Mouse (Mus musculus) stomach, postnatal 0 days (tissue): ENCODE results near the gene Tmem132d. TPM values are rescaled to one million over a fixed set of nuclear protein-coding genes. Genes with fewer than 3 reads are reported as not detected.
A peak's percentile ranks its signal among the peaks of the same experiment; 100 is the strongest.

Experiments used
- ATAC-seq: fragments of 200-750 bp; cut with Nextera tagmentation; 2 replicates; pipeline ENCODE4 v1.8.0; 2017; ENCODE audit not compliant: low FRiP score, low TSS enrichment
- DNase-seq: peaks from one replicate; pipeline ENCODE4 v3.0.0-alpha.2; 2016; ENCODE audit warnings: low spot score
- H3K27ac ChIP-seq: fragments of 300-500 bp; sonication (generic); replicated peaks from 2 replicates; pipeline ENCODE4 v1.5.1; 2014; ENCODE audit warnings: mild to moderate bottlenecking, control low read depth
- H3K27me3 ChIP-seq: fragments of 300-500 bp; sonication (generic); 2 replicates; pipeline ENCODE4 v1.6.1; 2014; ENCODE audit warnings: low read length; ENCODE audit not compliant: control insufficient read depth, insufficient read depth
- H3K36me3 ChIP-seq: fragments of 300-500 bp; sonication (generic); 2 replicates; pipeline ENCODE4 v1.6.1; 2014; ENCODE audit warnings: low read length, mixed read lengths; ENCODE audit not compliant: control insufficient read depth, insufficient read depth
- H3K4me1 ChIP-seq: fragments of 300-500 bp; sonication (generic); replicated peaks from 2 replicates; pipeline ENCODE4 v1.6.1; 2014; ENCODE audit warnings: antibody characterized with exemption; ENCODE audit not compliant: control insufficient read depth, insufficient read depth
- H3K4me2 ChIP-seq: fragments of 300-500 bp; sonication (generic); replicated peaks from 2 replicates; pipeline ENCODE4 v1.6.1; 2014; ENCODE audit warnings: low read depth, mild to moderate bottlenecking, control low read depth, moderate library complexity
- H3K4me3 ChIP-seq: fragments of 300-500 bp; sonication (generic); 2 replicates; pipeline ENCODE4 v1.5.1; 2014; ENCODE audit warnings: low read depth, low read length, control low read depth
- H3K9ac ChIP-seq: fragments of 300-500 bp; sonication (generic); 2 replicates; pipeline ENCODE4 v1.6.1; 2014; ENCODE audit warnings: mild to moderate bottlenecking, low read length, control low read depth, mixed read lengths
- H3K9me3 ChIP-seq: fragments of 300-500 bp; sonication (generic); 2 replicates; pipeline ENCODE4 v1.6.1; 2016; ENCODE audit warnings: low read length; ENCODE audit not compliant: control insufficient read depth
- CTCF ChIP-seq: IDR thresholded peaks from 2 replicates; pipeline ENCODE4 v1.5.1; 2016; ENCODE audit warnings: antibody characterized with exemption, low read depth, mild to moderate bottlenecking, moderate library complexity
- EP300 ChIP-seq: optimal IDR thresholded peaks from 2 replicates; pipeline ENCODE3; 2016; ENCODE audit warnings: antibody characterized with exemption
- WGBS: fragments of 180-500 bp; shearing (Covaris S2); extraction: QIAGEN DNeasy Blood & Tissue Kit; methylation state at CpG from one replicate; pipeline ENCODE4 v1.1.7; 2014; 5-methylcytosine and 5-hydroxymethylcytosine counted together
- polyA plus RNA-seq: library from polyadenylated mRNA; unstranded; fragments of >200 nt; fragmentation: Nextera tagmentation; extraction: Ambion mirVana; gene quantifications from 2 replicates; pipeline ENCODE4 v1.2.1, GENCODE M21; 2015

Gene Tmem132d
- polyA plus RNA-seq, 1 experiment from 2014 or later: 0.16 TPM

- Histone ChIP-seq H3K9ac (no peak overlapping the region), H3K4me2 (no peak overlapping the region), H3K36me3 (no peaks in the 10 kb centered on the region), H3K27ac (no peak overlapping the region), H3K4me1 (no peaks in the 10 kb centered on the region), H3K9me3 (no peaks in the 10 kb centered on the region), H3K27me3 (no peaks in the 10 kb centered on the region), H3K4me3 (no peak overlapping the region)
- WGBS: 72% methylated on average over 5 of the region's 5 CpGs
- TF ChIP-seq CTCF (no peak), EP300 (no peak)
- DNase-seq (no peak), ATAC-seq (no peak)
Observed at GRCm38 (mm10) chr5:128100331-128100730, 332.5 kb downstream of the Tmem132d start.

DNA sequence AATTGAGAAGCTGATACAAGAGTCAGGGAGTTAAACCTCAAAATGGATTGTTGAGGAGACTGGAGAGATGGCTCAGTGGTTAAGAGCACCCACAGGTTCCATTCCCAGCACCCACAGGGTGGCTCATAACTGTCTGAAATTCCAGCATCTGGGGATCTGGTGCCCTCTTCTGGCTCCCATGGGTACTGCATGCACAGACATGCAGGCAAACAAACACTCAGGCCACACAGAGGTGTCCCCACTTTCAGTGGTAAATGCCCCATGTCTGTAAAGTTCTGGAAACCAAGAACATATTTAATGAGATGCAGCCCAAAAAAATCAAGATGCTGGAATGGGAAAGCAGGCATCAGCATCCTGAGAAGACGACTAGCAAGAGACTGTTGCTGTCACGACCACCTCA, 333.4 kb downstream of the Tmem132d start:
- Histone ChIP-seq H3K9me3 (no peaks in the 10 kb centered on the region), H3K27me3 (no peaks in the 10 kb centered on the region), H3K27ac (no peak overlapping the region), H3K9ac (no peak overlapping the region), H3K4me1 (no peaks in the 10 kb centered on the region), H3K36me3 (no peaks in the 10 kb centered on the region), H3K4me3 (no peak overlapping the region), H3K4me2 (no peak overlapping the region)
- TF ChIP-seq CTCF: peak; percentile 38
- no peak for TF ChIP-seq EP300
- DNase-seq (no peak), ATAC-seq (no peak)
- WGBS: 78% methylated on average over 2 of the region's 2 CpGs

DNA sequence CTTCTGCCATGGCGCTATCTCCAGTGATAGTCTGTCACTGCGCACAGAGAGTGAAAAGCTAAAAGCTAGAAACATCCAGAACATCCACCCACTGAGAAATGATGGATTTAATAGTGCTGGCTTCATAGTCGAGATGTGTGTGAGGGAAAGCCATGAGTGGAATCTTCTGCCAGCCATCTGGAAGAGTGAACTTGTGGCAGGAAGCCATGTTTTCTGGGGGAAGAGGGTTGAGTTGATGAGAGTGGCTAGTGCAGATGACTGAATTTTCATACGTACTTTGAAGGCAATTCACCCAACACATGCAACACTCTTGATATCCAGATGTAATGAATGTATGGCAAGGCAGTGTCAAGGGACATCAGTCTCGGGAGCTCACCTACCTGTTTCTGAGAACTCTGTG, 342.3 kb downstream of the Tmem132d start:
- Histone ChIP-seq H3K27ac (no peak overlapping the region), H3K4me2 (no peak overlapping the region), H3K9me3 (no peaks in the 10 kb centered on the region), H3K4me1 (no peaks in the 10 kb centered on the region), H3K4me3 (no peak overlapping the region), H3K27me3 (no peaks in the 10 kb centered on the region), H3K36me3 (no peaks in the 10 kb centered on the region), H3K9ac (no peak overlapping the region)
- TF ChIP-seq EP300: no peak
- TF ChIP-seq CTCF: no peak
- DNase-seq (no peak), ATAC-seq (no peak)
- 75% methylated on average over 5 of the region's 5 CpGs for WGBS

- Histone ChIP-seq H3K4me1 (no peaks in the 10 kb centered on the region), H3K4me3 (no peak overlapping the region), H3K36me3 (no peaks in the 10 kb centered on the region), H3K9ac (no peak overlapping the region), H3K9me3 (no peaks in the 10 kb centered on the region), H3K27ac (no peak overlapping the region), H3K27me3 (no peaks in the 10 kb centered on the region), H3K4me2 (no peak overlapping the region)
- DNase-seq: no peak
- WGBS: 51% methylated on average over 5 of the region's 5 CpGs
- no peak for ATAC-seq
- TF ChIP-seq EP300: no peak
Observed at GRCm38 (mm10) chr5:128075456-128075855, 357.4 kb downstream of the Tmem132d start.

- Histone ChIP-seq H3K9ac (no peak overlapping the region), H3K4me3 (no peak overlapping the region), H3K4me2 (no peak overlapping the region), H3K36me3 (no peaks in the 10 kb centered on the region), H3K27me3 (no peaks in the 10 kb centered on the region), H3K9me3 (no peaks in the 10 kb centered on the region), H3K27ac (no peak overlapping the region), H3K4me1 (no peaks in the 10 kb centered on the region)
- DNase-seq: no peak
- TF ChIP-seq EP300: no peak
- no peak for TF ChIP-seq CTCF
- no peak for ATAC-seq
- 79% methylated on average over 2 of the region's 2 CpGs for WGBS
Observed at GRCm38 (mm10) chr5:128072616-128073015, 360.3 kb downstream of the Tmem132d start.

DNA sequence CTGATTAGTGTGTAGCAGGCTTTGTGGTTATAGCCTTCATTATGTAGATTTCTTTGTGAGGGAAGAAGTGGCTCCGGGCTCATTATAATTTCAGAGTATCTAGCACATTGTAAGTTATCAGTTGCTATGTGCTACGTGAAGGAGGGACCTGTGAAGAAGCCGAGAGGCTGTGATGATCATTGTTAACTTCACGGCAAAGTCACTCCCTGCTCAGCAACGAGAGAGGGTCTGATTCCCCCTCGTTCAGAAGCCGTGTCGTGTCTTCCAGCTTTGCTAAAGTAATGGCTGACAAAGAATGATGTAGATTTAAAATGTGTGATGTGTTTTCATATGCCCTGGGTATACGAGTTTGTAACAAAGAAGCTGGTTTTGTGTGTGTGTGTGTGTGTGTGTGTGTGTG, 391.1 kb downstream of the Tmem132d start:
- ATAC-seq: no peak
- no peaks in the 10 kb centered on the region for H3K9me3 ChIP-seq
- no peaks in the 10 kb centered on the region for H3K27me3 ChIP-seq
- H3K9ac ChIP-seq: no peak overlapping the region
- DNase-seq: no peak
- TF ChIP-seq EP300 (no peak), CTCF (no peak)
- no peaks in the 10 kb centered on the region for H3K4me1 ChIP-seq
- H3K27ac ChIP-seq: no peak overlapping the region
- no peak overlapping the region for H3K4me2 ChIP-seq
- WGBS: 79% methylated on average over 9 of the region's 9 CpGs
- no peaks in the 10 kb centered on the region for H3K36me3 ChIP-seq
- no peak overlapping the region for H3K4me3 ChIP-seq
